Mouse (Mus musculus) ZHBTc4 (cell line): ENCODE results near the gene Ankra2.

ENCODE experiments used
- DNase-seq: peaks from one replicate; pipeline ENCODE4 v3.0.0-alpha.2; 2011; ENCODE audit warnings: low read depth, low spot score

The Ankra2 gene

GRCm38 (mm10) chr13:98291712-98292111 lies 28.8 kb downstream of the Ankra2 start:
- DNase-seq, result no peak

- DNase-seq, result peak; percentile 33
These were observed 33.2 kb downstream of the Ankra2 start for GRCm38 (mm10) chr13:98296072-98296471.

GRCm38 (mm10) chr13:98297883-98298482 lies 35.1 kb downstream of the Ankra2 start:
- DNase-seq, result peak; percentile 55

- peak; percentile 97 for DNase-seq
These were observed 36.2 kb downstream of the Ankra2 start for GRCm38 (mm10) chr13:98298833-98299758.

- peak; percentile 63 for DNase-seq
These were observed 42.4 kb downstream of the Ankra2 start for GRCm38 (mm10) chr13:98305257-98305656.

- peak; percentile 88 for DNase-seq
These were observed 43.5 kb downstream of the Ankra2 start for GRCm38 (mm10) chr13:98306393-98306792.

- peak; percentile 37 for DNase-seq
These were observed 44.1 kb downstream of the Ankra2 start for GRCm38 (mm10) chr13:98306852-98307475.

GRCm38 (mm10) chr13:98308004-98308403 lies 45.1 kb downstream of the Ankra2 start:
- DNase-seq, result no peak

- DNase-seq, result peak; percentile 38
These were observed 45.9 kb downstream of the Ankra2 start for GRCm38 (mm10) chr13:98308724-98309123.

- no peak for DNase-seq
These were observed 48.7 kb downstream of the Ankra2 start for GRCm38 (mm10) chr13:98311597-98311996.

GRCm38 (mm10) chr13:98313631-98314030 lies 50.8 kb downstream of the Ankra2 start:
- DNase-seq, result no peak

- DNase-seq, result no peak
These were observed 52.2 kb downstream of the Ankra2 start for GRCm38 (mm10) chr13:98315124-98315523.

- peak; percentile 63 for DNase-seq
These were observed 53.2 kb downstream of the Ankra2 start for GRCm38 (mm10) chr13:98316140-98316479.

- DNase-seq, result peak; percentile 96
These were observed 53.8 kb downstream of the Ankra2 start, which contains the start of gene Btf3 for GRCm38 (mm10) chr13:98316480-98317245. TSS of gene Btf3 (minus strand) at chr13:98317006.

- DNase-seq, result no peak
These were observed 54.4 kb downstream of the Ankra2 start for GRCm38 (mm10) chr13:98317246-98317677.

- no peak for DNase-seq
These were observed 55.0 kb downstream of the Ankra2 start for GRCm38 (mm10) chr13:98317911-98318310.
